Mouse (Mus musculus) c-Kit-positive CD71-positive TER-119-negative erythroid progenitor cells, embryonic 14.5 days (primary cell): ENCODE measurements at regions not wholly inside any gene's neighbourhood (a gene's known extent, or its start where the extent isn't known, plus 50 kb on each side); places are given as distances from the start of the nearest gene placed in this dataset.

Experiments
- DNase-seq: peaks from one replicate; pipeline ENCODE4 v3.0.0-alpha.2; 2013; ENCODE audit warnings: low read depth

GRCm38 (mm10) chr17:27364899-27365298 lies 156.3 kb downstream of the Grm4 start:
- DNase-seq: no peak

DNA sequence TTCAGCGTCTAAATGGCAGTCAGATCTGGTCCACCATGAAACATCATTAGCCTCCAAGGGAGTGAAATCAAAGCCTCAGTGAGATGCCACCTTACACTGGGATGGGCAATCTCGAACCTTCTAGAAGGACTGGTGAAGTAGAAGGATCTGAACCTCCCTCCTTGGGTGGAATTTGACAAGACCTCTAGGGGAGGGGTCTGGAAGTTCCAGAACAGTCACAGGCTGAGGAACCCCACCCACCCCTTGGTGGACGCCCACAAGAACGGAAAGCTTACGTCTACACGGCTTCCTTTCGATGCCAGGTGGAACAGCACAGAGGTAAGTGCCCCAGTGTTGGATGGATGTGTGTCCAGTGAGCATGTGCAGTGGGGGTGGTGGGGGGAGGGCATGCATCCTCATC lies 156.9 kb downstream of the Grm4 start:
- no peak for DNase-seq

GRCm38 (mm10) chr17:27363911-27364310 lies 157.3 kb downstream of the Grm4 start:
- no peak for DNase-seq

- no peak for DNase-seq
These were observed 158.0 kb upstream of the Lemd2 start for GRCm38 (mm10) chr17:27362221-27362620.

- DNase-seq: peak; percentile 19
These were observed 157.1 kb upstream of the Lemd2 start for GRCm38 (mm10) chr17:27361362-27361761.

GRCm38 (mm10) chr17:27356862-27357261 lies 152.6 kb upstream of the Lemd2 start:
- DNase-seq: no peak

DNA sequence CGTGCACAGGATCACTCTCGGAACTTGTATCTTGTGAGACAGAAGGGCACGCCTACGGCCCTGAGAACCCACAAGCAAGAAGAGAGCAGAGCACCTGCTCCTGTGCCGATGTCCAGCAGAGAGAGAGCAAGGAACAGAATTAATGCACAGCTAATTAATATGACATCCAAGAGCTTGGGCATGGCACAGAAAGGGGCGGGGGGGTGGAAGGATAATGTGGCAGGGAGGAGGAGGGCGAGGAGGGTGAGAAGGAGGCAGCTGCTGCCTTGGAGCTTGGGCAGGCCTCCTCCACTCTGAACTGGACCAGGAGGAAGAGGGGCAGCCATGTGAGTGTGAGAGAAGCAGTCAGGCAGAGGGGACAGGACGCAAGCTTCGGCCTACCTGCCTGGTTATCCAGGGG lies 151.4 kb upstream of the Lemd2 start:
- DNase-seq: no peak

DNA sequence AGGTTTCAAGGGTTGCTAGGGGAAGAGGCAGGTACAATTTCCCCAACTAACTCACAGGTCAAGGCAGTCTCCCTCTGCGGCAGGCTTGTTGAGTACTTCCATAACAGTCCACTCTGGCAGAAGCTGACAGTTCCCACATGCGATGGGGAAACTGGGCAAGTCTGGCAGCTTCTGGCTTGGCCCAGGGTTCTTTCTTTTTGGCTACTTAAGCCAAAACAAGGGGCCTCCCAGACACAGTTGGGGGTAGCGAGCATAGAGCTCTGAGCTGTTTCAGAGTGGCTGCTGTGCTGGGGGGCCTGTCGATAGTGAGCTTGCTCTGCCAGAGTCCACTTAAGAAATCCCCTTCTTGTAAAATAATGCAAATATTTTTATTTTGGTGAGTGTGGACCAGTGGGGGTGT lies 150.8 kb upstream of the Lemd2 start:
- no peak for DNase-seq

GRCm38 (mm10) chr17:27349911-27350310 lies 145.6 kb upstream of the Lemd2 start:
- DNase-seq: no peak

GRCm38 (mm10) chr17:27349432-27349831 lies 145.2 kb upstream of the Lemd2 start:
- no peak for DNase-seq

- DNase-seq: no peak
These were observed 138.0 kb upstream of the Lemd2 start for GRCm38 (mm10) chr17:27341952-27342890.

GRCm38 (mm10) chr17:27339823-27340222 lies 135.6 kb upstream of the Lemd2 start:
- no peak for DNase-seq

DNA sequence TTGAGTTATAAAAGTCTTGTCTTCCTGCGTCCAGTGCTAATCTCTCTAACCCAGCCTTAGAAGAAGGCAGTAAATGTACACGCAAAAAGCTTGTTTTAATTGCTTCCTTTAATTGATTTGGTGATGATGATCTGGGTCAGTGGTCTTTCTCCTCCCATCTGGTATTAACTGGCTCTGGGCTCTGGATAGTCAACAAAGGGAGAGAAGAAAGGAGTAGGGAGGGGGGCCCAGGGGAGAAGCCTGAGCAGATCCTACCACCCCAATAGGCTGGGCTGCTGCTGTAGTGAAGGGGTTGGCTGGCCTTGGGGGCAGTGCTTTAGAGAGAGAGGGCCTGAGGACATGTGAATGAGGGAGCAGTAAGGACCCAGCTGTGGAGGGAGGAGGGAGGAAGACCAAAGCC lies 135.0 kb upstream of the Lemd2 start:
- no peak for DNase-seq

- no peak for DNase-seq
These were observed 131.4 kb upstream of the Lemd2 start for GRCm38 (mm10) chr17:27335621-27336020.

- no peak for DNase-seq
These were observed 129.3 kb upstream of the Lemd2 start for GRCm38 (mm10) chr17:27333593-27333992.

DNA sequence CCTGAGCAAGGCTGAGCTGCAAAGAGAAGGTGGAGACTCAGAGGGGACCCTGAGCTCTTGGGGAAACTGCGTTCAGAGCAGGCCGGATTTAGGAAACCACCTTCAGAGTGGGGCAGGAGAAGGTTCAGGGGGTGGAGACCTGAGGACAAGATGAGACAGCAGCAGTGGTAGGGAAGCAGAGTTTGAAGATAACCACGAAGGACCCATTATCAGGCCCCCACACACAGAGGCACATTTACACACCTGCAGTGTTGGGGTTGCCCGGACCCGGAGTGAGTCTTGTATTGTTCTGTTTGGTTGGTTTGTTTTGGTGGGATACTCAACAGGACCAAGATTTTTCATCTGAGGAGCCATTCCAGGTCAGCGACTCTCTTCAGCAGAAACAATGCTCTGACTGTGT lies 128.9 kb upstream of the Lemd2 start:
- peak; percentile 50 for DNase-seq

- no peak for DNase-seq
These were observed 127.8 kb upstream of the Lemd2 start for GRCm38 (mm10) chr17:27332076-27332475.

GRCm38 (mm10) chr17:27331630-27332029 lies 127.4 kb upstream of the Lemd2 start:
- no peak for DNase-seq

GRCm38 (mm10) chr17:27329791-27330190 lies 125.5 kb upstream of the Lemd2 start:
- no peak for DNase-seq

DNA sequence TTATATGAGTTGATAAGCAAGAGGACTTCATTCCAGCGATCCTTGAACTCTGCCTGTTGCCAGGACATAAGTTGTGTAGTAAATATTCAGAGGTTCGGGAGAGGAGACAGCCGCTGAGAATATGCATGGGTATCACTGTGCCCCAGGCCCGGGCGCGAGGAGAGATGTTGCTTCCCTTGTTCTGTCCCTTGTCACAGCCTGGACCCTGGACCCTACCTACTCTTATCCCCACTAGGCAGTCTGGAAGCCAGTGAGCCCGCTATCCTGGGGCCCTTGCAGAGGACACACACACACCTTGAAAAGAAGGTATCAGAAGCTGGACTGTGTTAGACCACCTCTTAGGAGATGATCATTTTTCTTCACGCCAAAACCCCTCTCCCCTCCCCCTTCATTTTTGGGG lies 124.9 kb upstream of the Lemd2 start:
- no peak for DNase-seq

GRCm38 (mm10) chr17:27325002-27325460 lies 120.8 kb upstream of the Lemd2 start:
- DNase-seq: peak; percentile 98

DNA sequence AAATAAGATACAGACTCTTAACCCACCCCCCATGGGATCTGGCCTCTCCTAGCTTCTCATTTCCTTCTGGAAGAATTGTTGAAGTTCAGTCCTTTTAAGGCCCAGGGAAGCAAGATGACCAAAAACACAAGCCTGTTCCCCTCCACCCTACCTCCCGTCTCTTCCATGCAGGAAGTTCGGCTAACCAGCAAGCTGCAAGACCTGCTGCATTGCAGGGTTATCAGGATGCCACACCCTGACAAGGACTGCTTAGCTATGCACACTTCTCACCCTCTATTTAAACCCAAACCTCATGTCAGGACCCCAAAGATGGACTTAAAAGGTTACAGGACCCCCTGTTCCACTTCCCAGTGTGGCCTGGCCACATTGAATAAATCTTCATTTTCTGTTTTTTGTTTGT lies 119.2 kb upstream of the Lemd2 start:
- no peak for DNase-seq

DNA sequence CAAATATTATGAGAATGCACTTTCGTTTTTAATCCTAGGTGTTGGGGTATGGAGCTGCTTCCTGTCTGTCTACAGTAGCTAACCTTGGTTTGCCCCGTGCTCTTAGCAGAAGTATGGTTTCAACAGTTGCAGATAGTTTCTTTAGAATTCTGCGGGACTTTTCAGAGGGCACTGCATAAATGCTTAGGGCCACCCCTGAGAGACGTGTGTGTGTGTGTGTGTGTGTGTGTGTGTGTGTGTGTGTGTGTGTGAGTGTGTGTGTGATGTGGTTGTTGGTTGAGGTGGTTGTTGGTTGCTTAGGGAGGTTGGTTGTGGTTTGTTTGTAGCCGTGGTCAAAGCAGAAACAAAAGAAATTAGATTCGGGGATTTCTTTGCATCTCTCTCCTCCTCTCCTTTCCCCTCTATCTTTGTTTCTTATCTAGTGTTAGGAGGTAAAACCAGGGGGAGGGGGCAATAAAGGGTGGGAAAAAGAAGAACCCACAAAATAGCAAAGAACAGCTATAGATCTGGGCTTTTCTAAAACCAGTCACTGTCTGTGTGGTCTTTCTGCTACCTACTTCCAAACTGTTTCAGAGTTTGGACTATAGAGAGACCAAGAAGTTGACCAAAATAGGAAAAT lies 118.7 kb upstream of the Lemd2 start:
- no peak for DNase-seq
